Mouse (Mus musculus): ENCODE results near the gene Tmprss3. TPM values are rescaled to one million over a fixed set of nuclear protein-coding genes. Genes with fewer than 3 reads are reported as not detected.
A peak's percentile ranks its signal among the peaks of the same experiment; 100 is the strongest.

The Tmprss3 gene
- polyA plus RNA-seq, 1 experiment from 2014 or later: not detected

DNA sequence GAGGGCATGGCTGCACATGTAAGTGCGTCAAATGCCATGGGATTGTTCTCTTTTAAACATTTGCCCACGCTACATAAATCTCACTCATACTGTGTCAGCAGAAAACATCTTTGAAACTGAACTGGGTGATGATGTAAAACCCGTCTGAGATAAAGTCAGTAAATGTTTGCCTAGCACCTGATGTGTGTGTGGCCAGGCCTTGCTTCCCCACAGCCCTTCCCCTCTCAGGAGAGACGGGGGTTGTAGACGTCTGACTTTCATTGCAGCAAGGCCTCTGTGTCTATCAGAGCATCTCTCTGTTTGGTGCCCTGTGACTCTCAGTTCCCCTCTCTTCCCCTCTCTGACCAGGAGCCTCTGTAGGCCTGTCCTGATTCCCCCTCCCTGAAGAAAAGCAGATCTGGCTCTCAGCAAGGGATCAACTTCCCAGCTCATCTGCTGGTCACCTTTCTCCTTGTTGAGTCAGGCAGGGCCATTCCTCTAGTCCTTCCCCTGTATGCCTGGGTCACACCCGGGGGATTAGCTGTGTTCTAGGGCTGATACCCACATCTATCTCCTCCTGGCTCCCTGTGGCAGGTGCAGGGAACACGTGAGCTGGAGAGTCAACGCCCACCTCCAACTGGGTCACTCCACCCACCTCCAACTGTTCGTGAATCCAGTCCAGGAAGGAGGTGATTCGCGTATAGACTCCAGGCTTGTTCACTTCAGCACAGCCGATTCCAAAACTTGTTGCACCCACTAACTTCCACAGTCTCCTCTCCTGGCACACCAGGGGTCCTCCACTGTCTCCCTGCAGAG lies 15.4 kb downstream of the Tmprss3 start:
- Histone ChIP-seq H3K4me3 (ENCODE audit: low read length) (no peak overlapping the region), H3K27ac (ENCODE audit: low read length) (no peak overlapping the region), H3K4me2 (ENCODE audit: low read depth, low read length) (no peak overlapping the region), H3K4me1 (ENCODE audit: control insufficient read depth, insufficient read depth, low read length) (no peaks in the 10 kb centered on the region), H3K9me3 (replicated peaks; ENCODE audit: control insufficient read depth, low read length) (no peaks in the 10 kb centered on the region), H3K36me3 (ENCODE audit: control insufficient read depth, insufficient read depth) (no peaks in the 10 kb centered on the region), H3K9ac (ENCODE audit: low read length) (no peak overlapping the region), H3K27me3 (ENCODE audit: control insufficient read depth, insufficient read depth, low read length) (no peaks in the 10 kb centered on the region)
- no peak for ATAC-seq (replicated peaks; ENCODE audit: extremely low read depth, insufficient read depth, low FRiP score)
- WGBS: 61% methylated on average over 12 of the region's 12 CpGs

DNA sequence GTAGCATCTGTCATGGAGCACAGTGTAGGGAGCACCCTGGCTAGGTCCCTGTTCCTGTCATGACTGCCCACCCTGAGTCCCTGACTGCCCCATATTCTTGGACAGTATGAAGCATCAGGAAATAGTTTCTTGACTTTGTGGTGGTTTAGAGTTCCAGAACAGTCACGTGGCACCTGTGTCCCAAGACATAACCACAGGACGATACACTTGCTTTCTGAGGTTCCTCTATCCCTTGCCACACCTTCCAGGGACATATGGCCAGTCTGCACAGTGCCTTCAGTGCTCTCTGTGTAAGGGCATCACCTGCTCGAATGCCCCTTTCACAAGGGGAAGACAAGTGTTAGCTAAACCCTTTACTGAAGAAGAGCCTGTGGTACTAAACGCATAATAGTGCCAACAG lies 17.3 kb downstream of the Tmprss3 start:
- ATAC-seq (replicated peaks; ENCODE audit: extremely low read depth, insufficient read depth, low FRiP score): no peak
- H3K36me3 ChIP-seq (ENCODE audit: control insufficient read depth, insufficient read depth): no peaks in the 10 kb centered on the region
- H3K9me3 ChIP-seq (replicated peaks; ENCODE audit: control insufficient read depth, low read length): no peaks in the 10 kb centered on the region
- no peaks in the 10 kb centered on the region for H3K4me1 ChIP-seq (ENCODE audit: control insufficient read depth, insufficient read depth, low read length)
- H3K27me3 ChIP-seq (ENCODE audit: control insufficient read depth, insufficient read depth, low read length): no peaks in the 10 kb centered on the region
- no peak overlapping the region for H3K4me3 ChIP-seq (ENCODE audit: low read length)
- no peak overlapping the region for H3K4me2 ChIP-seq (ENCODE audit: low read depth, low read length)
- 78% methylated on average over 4 of the region's 4 CpGs for WGBS
- H3K27ac ChIP-seq (ENCODE audit: low read length): no peak overlapping the region
- H3K9ac ChIP-seq (ENCODE audit: low read length): no peak overlapping the region

DNA sequence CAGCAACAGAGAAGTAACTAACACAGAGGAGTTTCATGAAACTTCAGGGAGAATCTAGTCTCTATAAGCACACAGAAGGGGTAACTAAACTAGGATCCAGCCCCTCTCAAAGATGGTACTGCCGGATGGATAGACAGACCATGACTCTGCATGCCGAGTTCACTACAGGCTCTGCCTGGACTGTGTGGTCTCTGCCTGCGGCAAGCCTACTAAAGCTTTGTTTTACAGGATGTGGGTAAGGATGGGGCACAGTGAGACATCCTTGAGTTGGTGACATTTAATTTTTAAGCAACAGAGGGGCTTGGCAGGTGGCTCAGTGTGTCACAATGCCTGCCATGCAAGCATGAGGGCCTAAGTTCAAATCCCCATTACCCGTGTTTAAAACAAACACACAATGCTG lies 22.5 kb downstream of the Tmprss3 start:
- no peak overlapping the region for H3K27ac ChIP-seq (ENCODE audit: low read length)
- H3K4me2 ChIP-seq (ENCODE audit: low read depth, low read length): no peak overlapping the region
- H3K4me1 ChIP-seq (ENCODE audit: control insufficient read depth, insufficient read depth, low read length): no peaks in the 10 kb centered on the region
- no peak overlapping the region for H3K4me3 ChIP-seq (ENCODE audit: low read length)
- no peak overlapping the region for H3K9ac ChIP-seq (ENCODE audit: low read length)
- ATAC-seq (replicated peaks; ENCODE audit: extremely low read depth, insufficient read depth, low FRiP score): peak; percentile 41; the same call in 1 of the 2 replicates
- no peaks in the 10 kb centered on the region for H3K27me3 ChIP-seq (ENCODE audit: control insufficient read depth, insufficient read depth, low read length)
- 0 out of 2 replicates have a peak, but pooled peaks cover 3% of the 10 kb centered on the region for H3K9me3 ChIP-seq (replicated peaks; ENCODE audit: control insufficient read depth, low read length)
- no peaks in the 10 kb centered on the region for H3K36me3 ChIP-seq (ENCODE audit: control insufficient read depth, insufficient read depth)
- 83% methylated on average over 4 of the region's 4 CpGs for WGBS

DNA sequence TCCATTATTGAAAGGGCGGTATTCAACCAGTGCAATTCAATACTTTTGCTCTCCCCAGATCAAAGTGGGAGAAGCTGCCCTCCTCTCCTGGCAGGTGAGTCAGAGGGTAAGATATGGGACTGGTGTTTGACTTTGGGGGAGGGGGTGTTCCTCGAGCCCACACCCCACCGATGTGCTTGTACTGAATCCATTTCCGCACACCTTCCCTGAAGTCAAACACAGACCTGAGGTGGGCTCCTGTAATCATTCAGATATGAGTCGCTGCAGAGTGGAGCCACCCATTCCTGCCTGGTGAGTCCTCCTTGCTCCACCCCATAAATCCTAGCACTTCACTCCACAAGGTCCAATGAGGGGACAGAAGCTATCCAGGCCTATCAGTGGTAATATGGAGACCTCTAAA lies 29.0 kb downstream of the Tmprss3 start:
- no peak overlapping the region for H3K4me2 ChIP-seq (ENCODE audit: low read depth, low read length)
- no peak for ATAC-seq (replicated peaks; ENCODE audit: extremely low read depth, insufficient read depth, low FRiP score)
- no peak overlapping the region for H3K9ac ChIP-seq (ENCODE audit: low read length)
- H3K27me3 ChIP-seq (ENCODE audit: control insufficient read depth, insufficient read depth, low read length): no peaks in the 10 kb centered on the region
- WGBS: 75% methylated on average over 5 of the region's 5 CpGs
- 0 out of 2 replicates have a peak, but pooled peaks cover 3% of the 10 kb centered on the region for H3K9me3 ChIP-seq (replicated peaks; ENCODE audit: control insufficient read depth, low read length)
- H3K36me3 ChIP-seq (ENCODE audit: control insufficient read depth, insufficient read depth): no peaks in the 10 kb centered on the region
- no peak overlapping the region for H3K27ac ChIP-seq (ENCODE audit: low read length)
- no peak overlapping the region for H3K4me3 ChIP-seq (ENCODE audit: low read length)
- H3K4me1 ChIP-seq (ENCODE audit: control insufficient read depth, insufficient read depth, low read length): no peaks in the 10 kb centered on the region

DNA sequence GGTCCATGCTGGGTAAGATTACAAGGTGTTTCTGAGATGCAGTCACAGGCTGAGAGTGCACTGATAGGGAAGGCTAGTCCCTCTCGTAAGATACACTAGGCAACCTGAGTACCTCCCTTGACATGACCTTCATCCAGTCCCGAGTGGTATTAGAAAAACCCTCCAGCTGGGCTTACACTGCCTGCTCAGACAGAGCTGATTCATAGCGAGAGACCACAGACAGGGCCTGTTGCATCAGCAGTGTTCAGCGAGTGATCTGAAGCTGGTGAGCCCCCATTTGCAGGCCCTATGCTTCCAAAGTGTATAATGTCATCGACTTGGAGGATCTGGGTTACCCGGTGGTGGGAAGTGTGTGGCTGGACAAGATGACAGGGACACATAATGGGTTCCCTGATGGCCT lies 33.6 kb downstream of the Tmprss3 start, which contains the start of gene Tff1:
Tff1 (minus strand) TSS at position 151 of the 400 bp plus-strand sequence.
- no peak for ATAC-seq (replicated peaks; ENCODE audit: extremely low read depth, insufficient read depth, low FRiP score)
- Histone ChIP-seq H3K36me3 (ENCODE audit: control insufficient read depth, insufficient read depth) (no peaks in the 10 kb centered on the region), H3K27me3 (ENCODE audit: control insufficient read depth, insufficient read depth, low read length) (no peaks in the 10 kb centered on the region; the same call in 1 of the 2 replicates), H3K9me3 (replicated peaks; ENCODE audit: control insufficient read depth, low read length) (no peaks in the 10 kb centered on the region), H3K4me1 (ENCODE audit: control insufficient read depth, insufficient read depth, low read length) (no peaks in the 10 kb centered on the region), H3K4me3 (ENCODE audit: low read length) (no peak within 1 kb of the TSS), H3K9ac (ENCODE audit: low read length) (no peak within 1 kb of the TSS), H3K27ac (ENCODE audit: low read length) (no peak within 1 kb of the TSS), H3K4me2 (ENCODE audit: low read depth, low read length) (no peak within 1 kb of the TSS)
- 63% methylated on average over 6 of the region's 6 CpGs for WGBS

DNA sequence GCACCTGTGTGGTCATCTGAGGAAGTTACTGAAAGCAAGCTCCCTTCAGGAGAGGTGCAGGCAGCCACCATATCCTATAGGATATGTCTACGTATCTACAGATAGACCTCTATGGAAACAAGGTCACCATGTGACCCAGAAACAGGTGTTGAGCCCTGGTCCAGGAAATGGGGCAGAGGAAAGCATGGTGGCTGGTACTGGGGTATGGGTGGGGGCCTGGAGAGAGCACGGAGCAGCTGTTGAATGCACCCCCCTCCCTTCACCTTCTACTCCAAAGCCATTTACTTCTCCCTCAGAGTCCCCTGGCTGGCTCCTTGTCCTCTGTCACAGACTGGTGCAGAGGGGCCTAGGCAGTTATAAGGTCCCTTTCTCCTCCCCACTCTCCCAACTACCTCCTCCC lies 35.0 kb downstream of the Tmprss3 start:
- H3K4me3 ChIP-seq (ENCODE audit: low read length): no peak overlapping the region
- H3K27ac ChIP-seq (ENCODE audit: low read length): no peak overlapping the region
- H3K9me3 ChIP-seq (replicated peaks; ENCODE audit: control insufficient read depth, low read length): 0 out of 2 replicates have a peak, but pooled peaks cover under 1% of the 10 kb centered on the region
- no peak overlapping the region for H3K4me2 ChIP-seq (ENCODE audit: low read depth, low read length)
- 80% methylated on average over 2 of the region's 2 CpGs for WGBS
- no peaks in the 10 kb centered on the region for H3K36me3 ChIP-seq (ENCODE audit: control insufficient read depth, insufficient read depth)
- no peak for ATAC-seq (replicated peaks; ENCODE audit: extremely low read depth, insufficient read depth, low FRiP score)
- H3K27me3 ChIP-seq (ENCODE audit: control insufficient read depth, insufficient read depth, low read length): no peaks in the 10 kb centered on the region; the same call in 1 of the 2 replicates
- H3K9ac ChIP-seq (ENCODE audit: low read length): no peak overlapping the region
- H3K4me1 ChIP-seq (ENCODE audit: control insufficient read depth, insufficient read depth, low read length): no peaks in the 10 kb centered on the region

DNA sequence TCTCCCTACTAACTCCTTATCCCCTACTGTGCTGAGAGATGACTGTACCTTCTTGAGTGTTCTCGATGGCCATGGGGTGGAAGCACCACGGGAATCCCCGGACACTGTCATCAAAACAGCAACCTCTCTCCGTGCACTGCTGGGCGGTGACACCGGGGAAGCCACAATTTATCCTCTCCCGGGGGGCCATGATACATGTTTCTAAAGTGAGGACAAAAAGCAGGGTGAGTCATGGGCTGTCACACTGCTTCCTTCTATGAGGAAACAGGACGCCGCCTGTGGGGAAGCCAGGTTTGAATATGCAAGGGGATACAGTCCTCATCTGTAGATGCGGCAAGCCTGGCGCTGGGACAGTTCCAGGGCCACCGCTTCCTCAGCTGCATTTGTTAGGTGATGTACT lies 36.2 kb downstream of the Tmprss3 start:
- Histone ChIP-seq H3K36me3 (ENCODE audit: control insufficient read depth, insufficient read depth) (no peaks in the 10 kb centered on the region), H3K4me3 (ENCODE audit: low read length) (no peak overlapping the region), H3K4me1 (ENCODE audit: control insufficient read depth, insufficient read depth, low read length) (no peaks in the 10 kb centered on the region), H3K4me2 (ENCODE audit: low read depth, low read length) (no peak overlapping the region), H3K27me3 (ENCODE audit: control insufficient read depth, insufficient read depth, low read length) (no peaks in the 10 kb centered on the region; the same call in 1 of the 2 replicates), H3K27ac (ENCODE audit: low read length) (no peak overlapping the region), H3K9me3 (replicated peaks; ENCODE audit: control insufficient read depth, low read length) (0 out of 2 replicates have a peak, but pooled peaks cover 2% of the 10 kb centered on the region), H3K9ac (ENCODE audit: low read length) (no peak overlapping the region)
- WGBS: 66% methylated on average over 12 of the region's 12 CpGs
- no peak for ATAC-seq (replicated peaks; ENCODE audit: extremely low read depth, insufficient read depth, low FRiP score)

DNA sequence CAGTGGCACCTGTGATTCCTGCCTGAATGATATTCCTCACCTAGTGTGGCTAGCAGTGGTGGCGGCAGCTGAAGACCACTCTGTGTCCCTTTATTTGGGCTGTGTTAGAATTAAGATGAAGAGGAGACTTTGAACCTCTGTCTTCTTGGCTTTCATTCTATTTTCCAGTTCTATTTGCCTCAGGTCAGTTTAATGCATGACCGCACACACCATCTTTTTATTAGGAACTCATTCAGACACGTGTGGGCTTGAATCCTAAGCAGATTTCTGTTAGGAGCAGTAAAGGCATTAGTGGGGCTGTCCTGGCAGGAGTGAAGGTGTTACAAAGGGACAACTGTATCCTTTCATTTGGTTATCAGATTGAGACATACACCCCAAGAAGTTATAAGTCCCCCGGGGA lies 38.5 kb downstream of the Tmprss3 start:
- Histone ChIP-seq H3K9ac (ENCODE audit: low read length) (no peak overlapping the region), H3K27ac (ENCODE audit: low read length) (no peak overlapping the region), H3K27me3 (ENCODE audit: control insufficient read depth, insufficient read depth, low read length) (no peaks in the 10 kb centered on the region; the same call in 1 of the 2 replicates), H3K4me3 (ENCODE audit: low read length) (no peak overlapping the region), H3K36me3 (ENCODE audit: control insufficient read depth, insufficient read depth) (no peaks in the 10 kb centered on the region), H3K4me2 (ENCODE audit: low read depth, low read length) (no peak overlapping the region), H3K4me1 (ENCODE audit: control insufficient read depth, insufficient read depth, low read length) (no peaks in the 10 kb centered on the region), H3K9me3 (replicated peaks; ENCODE audit: control insufficient read depth, low read length) (0 out of 2 replicates have a peak, but pooled peaks cover 2% of the 10 kb centered on the region)
- WGBS: 82% methylated on average over 4 of the region's 4 CpGs
- ATAC-seq (replicated peaks; ENCODE audit: extremely low read depth, insufficient read depth, low FRiP score): no peak

DNA sequence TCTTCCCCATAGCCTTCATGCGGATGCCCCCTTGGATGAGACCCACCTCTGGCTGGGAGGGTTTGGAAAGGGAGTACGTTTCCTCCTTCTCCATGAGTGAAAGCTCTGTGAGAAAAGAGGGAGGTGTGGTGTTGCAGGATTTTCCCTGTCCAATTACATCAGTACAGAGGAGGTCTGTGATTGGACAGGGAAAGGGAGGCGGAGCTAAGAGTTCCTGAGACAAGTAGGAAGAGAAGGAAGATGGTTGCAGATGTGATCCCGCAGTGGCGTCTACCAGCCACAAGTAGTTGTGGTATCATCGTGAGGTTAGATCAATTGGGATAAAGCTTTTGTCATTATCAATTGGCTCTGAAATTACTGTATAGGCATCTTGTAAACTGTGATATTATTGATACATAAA lies 40.9 kb downstream of the Tmprss3 start:
- H3K9ac ChIP-seq (ENCODE audit: low read length): no peak overlapping the region
- H3K4me1 ChIP-seq (ENCODE audit: control insufficient read depth, insufficient read depth, low read length): no peaks in the 10 kb centered on the region
- ATAC-seq (replicated peaks; ENCODE audit: extremely low read depth, insufficient read depth, low FRiP score): no peak
- H3K4me2 ChIP-seq (ENCODE audit: low read depth, low read length): no peak overlapping the region
- H3K9me3 ChIP-seq (replicated peaks; ENCODE audit: control insufficient read depth, low read length): 0 out of 2 replicates have a peak, but pooled peaks cover 2% of the 10 kb centered on the region
- 65% methylated on average over 6 of the region's 6 CpGs for WGBS
- no peak overlapping the region for H3K4me3 ChIP-seq (ENCODE audit: low read length)
- no peaks in the 10 kb centered on the region for H3K27me3 ChIP-seq (ENCODE audit: control insufficient read depth, insufficient read depth, low read length)
- H3K36me3 ChIP-seq (ENCODE audit: control insufficient read depth, insufficient read depth): no peaks in the 10 kb centered on the region
- no peak overlapping the region for H3K27ac ChIP-seq (ENCODE audit: low read length)

Data from heart, embryonic 16.5 days (tissue).